Mouse (Mus musculus) thymus, adult 18-20 months (tissue): Measurements from ENCODE around the gene Luzp2.

Source experiments
- DNase-seq, 2 experiments: peaks; one replicate each; pipeline ENCODE4 v3.0.0; 2022; ENCODE audit warnings: mixed read lengths in 2 of 2

Luzp2 gene

GRCm38 (mm10) chr7:54835372-54835851, at the start of gene Luzp2:
Gene Luzp2, plus strand, starts transcription at chr7:54835498.
- no peak for DNase-seq

- DNase-seq = no peak
Measured at GRCm38 (mm10) chr7:54787456-54787855, 47.8 kb upstream of the Luzp2 start.

- DNase-seq = no peak
Measured at GRCm38 (mm10) chr7:54818606-54819005, 16.7 kb upstream of the Luzp2 start.

- DNase-seq = no peak
Measured at GRCm38 (mm10) chr7:54828751-54829150, 6.5 kb upstream of the Luzp2 start.

- DNase-seq = no peak
Measured at GRCm38 (mm10) chr7:54835911-54836352, 634 bp downstream of the Luzp2 start.

- no peak for DNase-seq
Measured at GRCm38 (mm10) chr7:54836437-54836836, 1.1 kb downstream of the Luzp2 start.

GRCm38 (mm10) chr7:54842807-54843335, 7.6 kb downstream of the Luzp2 start:
- DNase-seq = no peak

GRCm38 (mm10) chr7:54845875-54846691, 10.8 kb downstream of the Luzp2 start:
- DNase-seq = no peak

- no peak for DNase-seq
Measured at GRCm38 (mm10) chr7:54846692-54847020, 11.4 kb downstream of the Luzp2 start.

GRCm38 (mm10) chr7:54852860-54853259, 17.6 kb downstream of the Luzp2 start:
- no peak for DNase-seq

- no peak for DNase-seq
Measured at GRCm38 (mm10) chr7:54861230-54861856, 26.0 kb downstream of the Luzp2 start.

- DNase-seq = no peak
Measured at GRCm38 (mm10) chr7:54878928-54879644, 43.8 kb downstream of the Luzp2 start.

- DNase-seq = no peak
Measured at GRCm38 (mm10) chr7:54893709-54894627, 58.7 kb downstream of the Luzp2 start.

GRCm38 (mm10) chr7:54898589-54898988, 63.3 kb downstream of the Luzp2 start:
- DNase-seq = no peak

- no peak for DNase-seq
Measured at GRCm38 (mm10) chr7:54909958-54910357, 74.7 kb downstream of the Luzp2 start.

- DNase-seq = no peak
Measured at GRCm38 (mm10) chr7:54914030-54914429, 78.7 kb downstream of the Luzp2 start.

- no peak for DNase-seq
Measured at GRCm38 (mm10) chr7:54921991-54922390, 86.7 kb downstream of the Luzp2 start.

GRCm38 (mm10) chr7:54956759-54957158, 121.5 kb downstream of the Luzp2 start:
- DNase-seq = no peak

GRCm38 (mm10) chr7:54962678-54963077, 127.4 kb downstream of the Luzp2 start:
- no peak for DNase-seq

GRCm38 (mm10) chr7:54977372-54977771, 142.1 kb downstream of the Luzp2 start:
- no peak for DNase-seq

GRCm38 (mm10) chr7:54980585-54980984, 145.3 kb downstream of the Luzp2 start:
- no peak for DNase-seq

- no peak for DNase-seq
Measured at GRCm38 (mm10) chr7:55000397-55000796, 165.1 kb downstream of the Luzp2 start.
